Mouse (Mus musculus): ENCODE results near the gene Rarres2. TPM values are rescaled to one million over a fixed set of nuclear protein-coding genes. Genes with fewer than 3 reads are reported as not detected.
"Not testable (repeated sequence)": the region's sequence is repeated elsewhere in the genome, so short reads cannot be mapped to it uniquely, and the experiment has no call there.

The Rarres2 gene
- total and polyA plus RNA-seq, 2 experiments from 2014 or later: 65.7 to 72.8 TPM

GRCm38 (mm10) chr6:48533475-48533874 lies 39.1 kb downstream of the Rarres2 start:
- Histone ChIP-seq H3K27ac (ENCODE audit: low read depth) (no peak overlapping the region), H3K4me3 (ENCODE audit: low read depth, low read length) (no peak overlapping the region), H3K9me3 (replicated peaks; ENCODE audit: control insufficient read depth, low read length) (no peaks in the 10 kb centered on the region), H3K9ac (replicated peaks; ENCODE audit: low read depth, low read length) (no peak overlapping the region), H3K4me1 (ENCODE audit: control insufficient read depth, insufficient read depth) (peaks cover 6% of the 10 kb centered on the region; the same call in 1 of the 2 replicates), H3K36me3 (replicated peaks; ENCODE audit: control insufficient read depth, insufficient read depth, low read length) (0 out of 2 replicates have a peak, but pooled peaks cover 9% of the 10 kb centered on the region), H3K27me3 (ENCODE audit: control insufficient read depth, insufficient read depth, low read length) (no peaks in the 10 kb centered on the region; the same call in 1 of the 2 replicates), H3K4me2 (ENCODE audit: low read depth, low read length) (no peak overlapping the region)
- TF ChIP-seq CTCF (IDR thresholded peaks at IDR 0.05; ENCODE audit: low read depth): no peak
- TF ChIP-seq EP300 (IDR thresholded peaks at IDR 0.05; ENCODE audit: low read depth): no peak
- WGBS: 84% methylated on average over 2 of the region's 2 CpGs
- DNase-seq (ENCODE audit: low spot score) (no peak), ATAC-seq (ENCODE audit: insufficient read depth, low read depth) (no peak)

DNA sequence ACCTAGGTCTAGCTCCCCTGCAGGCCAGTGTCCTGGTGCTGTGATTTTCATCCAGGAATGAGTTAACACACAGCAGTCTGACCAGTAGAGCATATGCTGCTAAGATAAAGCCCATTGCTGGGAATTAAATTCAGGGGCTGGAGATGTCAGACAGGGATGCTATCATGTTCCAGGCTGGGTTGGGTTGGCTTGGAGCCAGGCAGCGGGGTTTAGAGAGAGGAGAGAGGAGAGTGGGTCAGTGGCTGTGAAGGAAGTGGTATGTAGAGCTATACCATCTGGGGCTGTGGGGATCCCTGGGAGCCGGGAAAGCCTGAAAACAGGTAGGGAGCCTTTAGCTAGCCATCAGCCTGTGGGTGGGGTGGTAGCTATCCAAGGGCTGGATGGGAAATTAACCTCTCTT lies 41.7 kb downstream of the Rarres2 start:
- no peaks in the 10 kb centered on the region for H3K9me3 ChIP-seq (replicated peaks; ENCODE audit: control insufficient read depth, low read length)

GRCm38 (mm10) chr6:48529871-48530440 lies 42.6 kb downstream of the Rarres2 start:
- DNase-seq (ENCODE audit: low spot score) (no peak), ATAC-seq (ENCODE audit: insufficient read depth, low read depth) (peak; percentile 17; the same call in 1 of the 2 replicates)
- H3K9ac ChIP-seq (replicated peaks; ENCODE audit: low read depth, low read length): no peak overlapping the region
- 0 out of 2 replicates have a peak, but pooled peaks cover 9% of the 10 kb centered on the region for H3K36me3 ChIP-seq (replicated peaks; ENCODE audit: control insufficient read depth, insufficient read depth, low read length)
- H3K4me1 ChIP-seq (ENCODE audit: control insufficient read depth, insufficient read depth): no peaks in the 10 kb centered on the region
- H3K4me3 ChIP-seq (ENCODE audit: low read depth, low read length): no peak overlapping the region
- H3K27ac ChIP-seq (ENCODE audit: low read depth): no peak overlapping the region
- H3K4me2 ChIP-seq (ENCODE audit: low read depth, low read length): no peak overlapping the region
- WGBS: 77% methylated on average over 16 of the region's 16 CpGs
- H3K27me3 ChIP-seq (ENCODE audit: control insufficient read depth, insufficient read depth, low read length): no peaks in the 10 kb centered on the region
- no peaks in the 10 kb centered on the region for H3K9me3 ChIP-seq (replicated peaks; ENCODE audit: control insufficient read depth, low read length)
- TF ChIP-seq CTCF (IDR thresholded peaks at IDR 0.05; ENCODE audit: low read depth): no peak
- no peak for TF ChIP-seq EP300 (IDR thresholded peaks at IDR 0.05; ENCODE audit: low read depth)

More for the DNA sequence above, 41.7 kb downstream of the Rarres2 start:
- Histone ChIP-seq H3K27me3 (ENCODE audit: control insufficient read depth, insufficient read depth, low read length) (no peaks in the 10 kb centered on the region; the same call in 1 of the 2 replicates), H3K4me3 (ENCODE audit: low read depth, low read length) (no peak overlapping the region), H3K4me2 (ENCODE audit: low read depth, low read length) (no peak overlapping the region), H3K36me3 (replicated peaks; ENCODE audit: control insufficient read depth, insufficient read depth, low read length) (0 out of 2 replicates have a peak, but pooled peaks cover 9% of the 10 kb centered on the region), H3K27ac (ENCODE audit: low read depth) (no peak overlapping the region), H3K9ac (replicated peaks; ENCODE audit: low read depth, low read length) (no peak overlapping the region), H3K4me1 (ENCODE audit: control insufficient read depth, insufficient read depth) (no peaks in the 10 kb centered on the region)
- no peak for TF ChIP-seq CTCF (IDR thresholded peaks at IDR 0.05; ENCODE audit: low read depth)
- no peak for TF ChIP-seq EP300 (IDR thresholded peaks at IDR 0.05; ENCODE audit: low read depth)
- DNase-seq (ENCODE audit: low spot score) (no peak), ATAC-seq (ENCODE audit: insufficient read depth, low read depth) (no peak)
- 28% methylated on average over 2 of the region's 2 CpGs for WGBS

DNA sequence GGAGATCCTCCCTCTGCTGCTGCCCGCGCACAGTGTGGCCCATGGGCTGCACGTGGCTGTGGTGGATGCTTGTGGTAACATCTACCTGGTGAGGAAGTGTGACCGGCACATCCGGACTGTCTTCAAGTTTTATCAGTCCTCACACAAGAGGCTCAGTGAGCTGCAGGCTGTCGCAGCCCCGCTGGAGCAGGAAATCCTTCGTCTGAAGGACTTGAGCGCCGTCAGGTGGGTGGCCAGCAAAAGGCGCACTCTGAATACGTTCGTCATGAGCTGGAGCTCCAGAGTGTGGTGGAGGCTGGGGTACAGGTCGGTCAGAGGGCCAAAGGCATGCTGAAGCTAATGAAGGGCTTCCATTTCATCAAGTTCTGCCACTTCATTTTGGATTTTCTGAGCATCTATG lies 43.3 kb downstream of the Rarres2 start:
- DNase-seq (ENCODE audit: low spot score) (no peak), ATAC-seq (ENCODE audit: insufficient read depth, low read depth) (no peak)
- Histone ChIP-seq H3K9ac (replicated peaks; ENCODE audit: low read depth, low read length) (no peak overlapping the region), H3K27ac (ENCODE audit: low read depth) (no peak overlapping the region), H3K36me3 (replicated peaks; ENCODE audit: control insufficient read depth, insufficient read depth, low read length) (0 out of 2 replicates have a peak, but pooled peaks cover 9% of the 10 kb centered on the region), H3K4me2 (ENCODE audit: low read depth, low read length) (no peak overlapping the region), H3K4me1 (ENCODE audit: control insufficient read depth, insufficient read depth) (no peaks in the 10 kb centered on the region), H3K4me3 (ENCODE audit: low read depth, low read length) (no peak overlapping the region), H3K27me3 (ENCODE audit: control insufficient read depth, insufficient read depth, low read length) (no peaks in the 10 kb centered on the region), H3K9me3 (replicated peaks; ENCODE audit: control insufficient read depth, low read length) (no peaks in the 10 kb centered on the region)
- TF ChIP-seq EP300 (IDR thresholded peaks at IDR 0.05; ENCODE audit: low read depth) (no peak), CTCF (IDR thresholded peaks at IDR 0.05; ENCODE audit: low read depth) (peak; percentile 26; the same call in 1 of the 2 replicates)
- WGBS: 66% methylated on average over 14 of the region's 14 CpGs

DNA sequence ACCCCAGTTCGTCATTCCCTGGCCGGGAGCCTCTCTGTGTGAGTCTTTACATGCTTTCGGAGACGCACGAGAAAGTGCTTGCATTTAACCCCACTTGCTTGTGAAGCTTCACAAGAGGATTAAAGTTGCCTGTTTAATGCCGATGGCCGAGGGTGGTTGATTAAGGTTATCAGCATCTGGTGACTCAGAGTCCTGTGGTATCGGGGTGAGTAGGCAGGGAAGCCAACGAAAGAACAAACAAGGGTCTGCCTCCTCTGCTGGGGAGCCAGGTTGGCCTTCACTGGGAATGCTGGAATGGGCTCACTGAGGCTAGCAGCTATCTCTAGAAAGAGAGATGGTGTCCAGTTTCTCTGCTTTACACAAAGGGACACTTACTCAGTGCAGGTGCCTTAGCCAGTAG lies 44.7 kb downstream of the Rarres2 start:
- H3K27ac ChIP-seq (ENCODE audit: low read depth): no peak overlapping the region
- no peaks in the 10 kb centered on the region for H3K4me1 ChIP-seq (ENCODE audit: control insufficient read depth, insufficient read depth)
- 0 out of 2 replicates have a peak, but pooled peaks cover 9% of the 10 kb centered on the region for H3K36me3 ChIP-seq (replicated peaks; ENCODE audit: control insufficient read depth, insufficient read depth, low read length)
- no peak overlapping the region for H3K4me2 ChIP-seq (ENCODE audit: low read depth, low read length)
- WGBS: 73% methylated on average over 9 of the region's 9 CpGs
- no peaks in the 10 kb centered on the region for H3K9me3 ChIP-seq (replicated peaks; ENCODE audit: control insufficient read depth, low read length)
- H3K4me3 ChIP-seq (ENCODE audit: low read depth, low read length): no peak overlapping the region
- DNase-seq (ENCODE audit: low spot score): no peak
- TF ChIP-seq EP300 (IDR thresholded peaks at IDR 0.05; ENCODE audit: low read depth) (no peak), CTCF (IDR thresholded peaks at IDR 0.05; ENCODE audit: low read depth) (no peak)
- no peaks in the 10 kb centered on the region for H3K27me3 ChIP-seq (ENCODE audit: control insufficient read depth, insufficient read depth, low read length)
- no peak overlapping the region for H3K9ac ChIP-seq (replicated peaks; ENCODE audit: low read depth, low read length)
- ATAC-seq (ENCODE audit: insufficient read depth, low read depth): no peak

GRCm38 (mm10) chr6:48524882-48525281 lies 47.7 kb downstream of the Rarres2 start:
- H3K4me3 ChIP-seq (ENCODE audit: low read depth, low read length); H3K9ac ChIP-seq (replicated peaks; ENCODE audit: low read depth, low read length); ATAC-seq (ENCODE audit: insufficient read depth, low read depth); H3K36me3 ChIP-seq (replicated peaks; ENCODE audit: control insufficient read depth, insufficient read depth, low read length); H3K27ac ChIP-seq (ENCODE audit: low read depth); H3K9me3 ChIP-seq (replicated peaks; ENCODE audit: control insufficient read depth, low read length); H3K27me3 ChIP-seq (ENCODE audit: control insufficient read depth, insufficient read depth, low read length); DNase-seq (ENCODE audit: low spot score); H3K4me1 ChIP-seq (ENCODE audit: control insufficient read depth, insufficient read depth); H3K4me2 ChIP-seq (ENCODE audit: low read depth, low read length): not testable (repeated sequence)
- 98% methylated on average over 12 of the region's 16 CpGs for WGBS

Other genes with a start within 250 kb of the Rarres2 start
- 26.8 and 33.8 TPM in 2 replicates for gene Krba1, start 177.2 kb downstream of the Rarres2 start, total RNA-seq (2014; rRNA removed; ENCODE audit: low replicate concordance)
- gene Krba1, start 177.2 kb downstream of the Rarres2 start, polyA plus RNA-seq (2015; fragmentation: Nextera tagmentation; extraction: Ambion mirVana): 11.7 and 14.8 TPM in 2 replicates
- gene Zfp467, start 127.0 kb downstream of the Rarres2 start, total RNA-seq (2014; rRNA removed; ENCODE audit: low replicate concordance): 20.2 and 27.4 TPM in 2 replicates
- gene Zfp467, start 127.0 kb downstream of the Rarres2 start, polyA plus RNA-seq (2015; fragmentation: Nextera tagmentation; extraction: Ambion mirVana): 22.1 and 24.6 TPM in 2 replicates
- gene Sspo, start 124.6 kb downstream of the Rarres2 start, total RNA-seq (2014; rRNA removed; ENCODE audit: low replicate concordance): 1.0 and 3.4 TPM in 2 replicates
- gene Sspo, start 124.6 kb downstream of the Rarres2 start, polyA plus RNA-seq (2015; fragmentation: Nextera tagmentation; extraction: Ambion mirVana): 0.15 TPM in 2 replicates
- 10.5 and 17.2 TPM in 2 replicates for gene Atp6v0e2, start 35.2 kb downstream of the Rarres2 start, total RNA-seq (2014; rRNA removed; ENCODE audit: low replicate concordance)
- gene Atp6v0e2, start 35.2 kb downstream of the Rarres2 start, polyA plus RNA-seq (2015; fragmentation: Nextera tagmentation; extraction: Ambion mirVana): 13.0 and 15.4 TPM in 2 replicates
- 3.9 and 7.6 TPM in 2 replicates for gene Lrrc61, start 18.0 kb downstream of the Rarres2 start, total RNA-seq (2014; rRNA removed; ENCODE audit: low replicate concordance)
- gene Lrrc61, start 18.0 kb downstream of the Rarres2 start, polyA plus RNA-seq (2015; fragmentation: Nextera tagmentation; extraction: Ambion mirVana): 3.8 and 5.8 TPM in 2 replicates
- gene Gm45021, start 16.8 kb upstream of the Rarres2 start, total RNA-seq (2014; rRNA removed; ENCODE audit: low replicate concordance): not detected in 2 replicates
- gene Gm45021, start 16.8 kb upstream of the Rarres2 start, polyA plus RNA-seq (2015; fragmentation: Nextera tagmentation; extraction: Ambion mirVana): not detected in 2 replicates
- gene Repin1, start 21.1 kb upstream of the Rarres2 start, total RNA-seq (2014; rRNA removed; ENCODE audit: low replicate concordance): 49.7 and 50.3 TPM in 2 replicates
- gene Repin1, start 21.1 kb upstream of the Rarres2 start, polyA plus RNA-seq (2015; fragmentation: Nextera tagmentation; extraction: Ambion mirVana): 16.6 and 17.5 TPM in 2 replicates
- not detected in 2 replicates for gene Gm44965, start 21.2 kb upstream of the Rarres2 start, total RNA-seq (2014; rRNA removed; ENCODE audit: low replicate concordance)
- gene Gm44965, start 21.2 kb upstream of the Rarres2 start, polyA plus RNA-seq (2015; fragmentation: Nextera tagmentation; extraction: Ambion mirVana): not detected in 2 replicates
- gene Zfp775, start 29.3 kb upstream of the Rarres2 start, total RNA-seq (2014; rRNA removed; ENCODE audit: low replicate concordance): 4.0 and 5.1 TPM in 2 replicates
- gene Zfp775, start 29.3 kb upstream of the Rarres2 start, polyA plus RNA-seq (2015; fragmentation: Nextera tagmentation; extraction: Ambion mirVana): 5.7 and 7.6 TPM in 2 replicates
- 0.38 TPM in 1 of 2 replicates, not detected in the other for gene AI854703, start 54.0 kb upstream of the Rarres2 start, total RNA-seq (2014; rRNA removed; ENCODE audit: low replicate concordance)
- 0.73 and 0.87 TPM in 2 replicates for gene AI854703, start 54.0 kb upstream of the Rarres2 start, polyA plus RNA-seq (2015; fragmentation: Nextera tagmentation; extraction: Ambion mirVana)
- 0.15 and 3.2 TPM in 2 replicates for gene Gimap8, start 74.4 kb upstream of the Rarres2 start, total RNA-seq (2014; rRNA removed; ENCODE audit: low replicate concordance)
- gene Gimap8, start 74.4 kb upstream of the Rarres2 start, polyA plus RNA-seq (2015; fragmentation: Nextera tagmentation; extraction: Ambion mirVana): 2.6 and 2.7 TPM in 2 replicates
- gene Gimap9, start 103.3 kb upstream of the Rarres2 start, total RNA-seq (2014; rRNA removed; ENCODE audit: low replicate concordance): 1.8 and 4.6 TPM in 2 replicates
- 4.7 and 5.7 TPM in 2 replicates for gene Gimap9, start 103.3 kb upstream of the Rarres2 start, polyA plus RNA-seq (2015; fragmentation: Nextera tagmentation; extraction: Ambion mirVana)
- gene Gimap4, start 111.8 kb upstream of the Rarres2 start, total RNA-seq (2014; rRNA removed; ENCODE audit: low replicate concordance): 23.0 and 27.1 TPM in 2 replicates
- 37.4 and 43.8 TPM in 2 replicates for gene Gimap4, start 111.8 kb upstream of the Rarres2 start, polyA plus RNA-seq (2015; fragmentation: Nextera tagmentation; extraction: Ambion mirVana)
- gene Gimap6, start 135.4 kb upstream of the Rarres2 start, total RNA-seq (2014; rRNA removed; ENCODE audit: low replicate concordance): 38.5 and 39.3 TPM in 2 replicates
- 40.4 and 41.1 TPM in 2 replicates for gene Gimap6, start 135.4 kb upstream of the Rarres2 start, polyA plus RNA-seq (2015; fragmentation: Nextera tagmentation; extraction: Ambion mirVana)
- not detected in 2 replicates for gene Gm28053, start 145.8 kb upstream of the Rarres2 start, total RNA-seq (2014; rRNA removed; ENCODE audit: low replicate concordance)
- 3.0 and 4.1 TPM in 2 replicates for gene Gm28053, start 145.8 kb upstream of the Rarres2 start, polyA plus RNA-seq (2015; fragmentation: Nextera tagmentation; extraction: Ambion mirVana)
- not detected in 2 replicates for gene Gimap7, start 145.8 kb upstream of the Rarres2 start, total RNA-seq (2014; rRNA removed; ENCODE audit: low replicate concordance)
- gene Gimap7, start 145.8 kb upstream of the Rarres2 start, polyA plus RNA-seq (2015; fragmentation: Nextera tagmentation; extraction: Ambion mirVana): not detected in 2 replicates
- gene Gimap1, start 166.3 kb upstream of the Rarres2 start, total RNA-seq (2014; rRNA removed; ENCODE audit: low replicate concordance): 14.5 and 19.7 TPM in 2 replicates
- 22.7 and 23.1 TPM in 2 replicates for gene Gimap1, start 166.3 kb upstream of the Rarres2 start, polyA plus RNA-seq (2015; fragmentation: Nextera tagmentation; extraction: Ambion mirVana)
- gene Gimap5, start 173.4 kb upstream of the Rarres2 start, total RNA-seq (2014; rRNA removed; ENCODE audit: low replicate concordance): 8.4 and 46.7 TPM in 2 replicates
- gene Gimap5, start 173.4 kb upstream of the Rarres2 start, polyA plus RNA-seq (2015; fragmentation: Nextera tagmentation; extraction: Ambion mirVana): 8.4 and 12.2 TPM in 2 replicates
- gene Gimap3, start 198.1 kb upstream of the Rarres2 start, total RNA-seq (2014; rRNA removed; ENCODE audit: low replicate concordance): not detected in 2 replicates
- gene Gimap3, start 198.1 kb upstream of the Rarres2 start, polyA plus RNA-seq (2015; fragmentation: Nextera tagmentation; extraction: Ambion mirVana): 0.08 TPM in 1 of 2 replicates, not detected in the other